Mouse (Mus musculus) myocyte (in vitro differentiated cells): ENCODE measurements around the gene Armh1.

Source experiments
- CEBPB ChIP-seq: IDR thresholded peaks from 2 replicates; pipeline ENCODE4 v1.6.1; 2011; ENCODE audit warnings: mild to moderate bottlenecking, moderate library complexity; ENCODE audit not compliant: poor library complexity, insufficient read depth, severe bottlenecking
- E2F4 ChIP-seq: IDR thresholded peaks from one replicate; pipeline ENCODE4 v1.6.1; 2011; ENCODE audit warnings: mild to moderate bottlenecking, control low read depth, moderate library complexity; ENCODE audit not compliant: insufficient read depth
- MAX ChIP-seq: IDR thresholded peaks from one replicate; pipeline ENCODE4 v1.6.1; 2011; ENCODE audit warnings: low read depth, mild to moderate bottlenecking, control low read depth
- MYOG ChIP-seq, 3 experiments: IDR thresholded peaks; one replicate each; pipeline ENCODE4 v1.6.1; 2011; ENCODE audit warnings: control low read depth in 2 of 3, low read depth in 2 of 3, mild to moderate bottlenecking in 2 of 3; ENCODE audit not compliant: insufficient read length in 2 of 3, control insufficient read depth in 1 of 3, insufficient read depth in 1 of 3
- POLR2A ChIP-seq: IDR thresholded peaks from one replicate; pipeline ENCODE4 v1.6.1; 2011; ENCODE audit warnings: low read depth, mild to moderate bottlenecking, control low read depth, moderate library complexity; ENCODE audit not compliant: insufficient read length
- POLR2AphosphoS2 ChIP-seq: IDR thresholded peaks from one replicate; pipeline ENCODE4 v1.6.1; 2011; ENCODE audit warnings: low read depth, control low read depth; ENCODE audit not compliant: insufficient read length
- SRF ChIP-seq: IDR thresholded peaks from one replicate; pipeline ENCODE4 v1.6.1; 2011; ENCODE audit warnings: low read depth; ENCODE audit not compliant: control insufficient read depth, insufficient read length
- TCF12 ChIP-seq: IDR thresholded peaks from one replicate; pipeline ENCODE4 v1.6.1; 2011; ENCODE audit warnings: mild to moderate bottlenecking, control low read depth; ENCODE audit not compliant: poor library complexity, insufficient read depth, severe bottlenecking
- TCF3 ChIP-seq: IDR thresholded peaks from one replicate; pipeline ENCODE4 v1.6.1; 2011; ENCODE audit warnings: low read depth, control low read depth; ENCODE audit not compliant: insufficient read length
- USF1 ChIP-seq: IDR thresholded peaks from one replicate; pipeline ENCODE4 v1.6.1; 2011; ENCODE audit warnings: low read depth, mild to moderate bottlenecking, control low read depth, moderate library complexity

- TF ChIP-seq POLR2A, result no peak
- TF ChIP-seq CEBPB, result no peak
- no peak for TF ChIP-seq TCF12
- no peak for TF ChIP-seq E2F4
- TF ChIP-seq SRF, result no peak
- no peak for TF ChIP-seq POLR2AphosphoS2
- no peak for TF ChIP-seq USF1
- no peak for TF ChIP-seq MAX
- no peak for TF ChIP-seq MYOG (IDR thresholded peaks at IDR 0.05; ENCODE audit: control insufficient read depth in 1 of 3, insufficient read depth in 1 of 3, insufficient read length in 2 of 3, low read depth in 2 of 3)
- no peak for TF ChIP-seq TCF3
Observed at GRCm38 (mm10) chr4:117202992-117203354, 49.0 kb downstream of the Armh1 start.
